Mouse (Mus musculus): ENCODE data around the gene Kif6.

Gene Kif6

GRCm38 (mm10) chr17:49661626-49662025 lies 46.7 kb downstream of the Kif6 start:
- DNase-seq (ENCODE audit: low spot score in 2 of 2): no peak

- no peak for DNase-seq (ENCODE audit: low spot score in 2 of 2)
Observed at GRCm38 (mm10) chr17:49666728-49667127, 51.8 kb downstream of the Kif6 start.

- DNase-seq (ENCODE audit: low spot score in 2 of 2): no peak
Observed at GRCm38 (mm10) chr17:49668296-49668695, 53.4 kb downstream of the Kif6 start.

- DNase-seq (ENCODE audit: low spot score in 2 of 2): peak; percentile 43 to 45
Observed at GRCm38 (mm10) chr17:49671921-49672339, 57.0 kb downstream of the Kif6 start.

GRCm38 (mm10) chr17:49672421-49672820 lies 57.5 kb downstream of the Kif6 start:
- no peak for DNase-seq (ENCODE audit: low spot score in 2 of 2)

- DNase-seq (ENCODE audit: low spot score in 2 of 2): no peak
Observed at GRCm38 (mm10) chr17:49675629-49676028, 60.7 kb downstream of the Kif6 start.

- no peak for DNase-seq (ENCODE audit: low spot score in 2 of 2)
Observed at GRCm38 (mm10) chr17:49681410-49681809, 66.5 kb downstream of the Kif6 start.

GRCm38 (mm10) chr17:49684146-49684545 lies 69.2 kb downstream of the Kif6 start:
- no peak for DNase-seq (ENCODE audit: low spot score in 2 of 2)

GRCm38 (mm10) chr17:49690607-49691454 lies 75.9 kb downstream of the Kif6 start:
- DNase-seq (ENCODE audit: low spot score in 2 of 2): no peak

GRCm38 (mm10) chr17:49691455-49691805 lies 76.5 kb downstream of the Kif6 start:
- DNase-seq (ENCODE audit: low spot score in 2 of 2): no peak

- no peak for DNase-seq (ENCODE audit: low spot score in 2 of 2)
Observed at GRCm38 (mm10) chr17:49693206-49693605, 78.3 kb downstream of the Kif6 start.

- no peak for DNase-seq (ENCODE audit: low spot score in 2 of 2)
Observed at GRCm38 (mm10) chr17:49697220-49697619, 82.3 kb downstream of the Kif6 start.

- DNase-seq (ENCODE audit: low spot score in 2 of 2): peak; percentile 43 to 59
Observed at GRCm38 (mm10) chr17:49703492-49704249, 88.7 kb downstream of the Kif6 start.

GRCm38 (mm10) chr17:49709192-49709591 lies 94.3 kb downstream of the Kif6 start:
- DNase-seq (ENCODE audit: low spot score in 2 of 2): no peak

- DNase-seq (ENCODE audit: low spot score in 2 of 2): no peak
Observed at GRCm38 (mm10) chr17:49710101-49710630, 95.2 kb downstream of the Kif6 start.

- no peak for DNase-seq (ENCODE audit: low spot score in 2 of 2)
Observed at GRCm38 (mm10) chr17:49726206-49726605, 111.3 kb downstream of the Kif6 start.

- no peak for DNase-seq (ENCODE audit: low spot score in 2 of 2)
Observed at GRCm38 (mm10) chr17:49726976-49727375, 112.0 kb downstream of the Kif6 start.

- no peak for DNase-seq (ENCODE audit: low spot score in 2 of 2)
Observed at GRCm38 (mm10) chr17:49727428-49728045, 112.6 kb downstream of the Kif6 start.

GRCm38 (mm10) chr17:49729856-49730255 lies 114.9 kb downstream of the Kif6 start:
- DNase-seq (ENCODE audit: low spot score in 2 of 2): no peak

GRCm38 (mm10) chr17:49732706-49733105 lies 117.8 kb downstream of the Kif6 start:
- DNase-seq (ENCODE audit: low spot score in 2 of 2): peak in 1 of 2 experiments; percentile 48

GRCm38 (mm10) chr17:49734079-49734478 lies 119.1 kb downstream of the Kif6 start:
- no peak for DNase-seq (ENCODE audit: low spot score in 2 of 2)

- no peak for DNase-seq (ENCODE audit: low spot score in 2 of 2)
Observed at GRCm38 (mm10) chr17:49734776-49735175, 119.8 kb downstream of the Kif6 start.

Measured in right cerebral cortex, postnatal 10 days (tissue).